Mouse (Mus musculus): ENCODE results near the gene Tsen2. TPM values are rescaled to one million over a fixed set of nuclear protein-coding genes. Genes with fewer than 3 reads are reported as not detected.

The Tsen2 gene
- polyA plus RNA-seq, 1 experiment: 21.4 TPM

DNA sequence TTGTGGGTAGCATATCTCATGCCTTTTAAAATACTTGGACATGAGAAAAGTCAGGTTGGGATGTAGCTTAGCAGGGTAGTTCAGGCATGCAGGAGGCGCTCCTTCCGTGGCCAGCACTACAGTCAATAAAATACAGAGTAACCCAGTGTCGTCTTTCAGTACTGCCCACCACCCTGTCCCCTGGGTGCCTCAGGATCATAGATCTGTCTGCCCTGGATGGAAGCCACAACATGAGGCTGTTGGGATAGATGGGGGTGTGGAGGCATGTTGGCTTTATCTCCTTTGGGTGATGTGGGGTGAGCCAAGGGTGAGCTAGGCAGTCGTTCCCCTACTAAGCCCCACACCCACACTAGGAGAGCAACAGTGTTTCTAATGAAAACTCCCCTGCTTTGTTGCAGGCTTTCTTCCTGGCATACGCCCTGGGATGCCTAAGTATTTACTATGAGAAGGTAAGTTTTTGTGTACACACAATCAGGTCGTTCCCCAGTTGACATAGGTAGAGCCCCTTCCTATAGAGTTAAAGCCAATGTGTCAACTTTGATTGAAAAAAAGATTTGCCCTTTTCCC is 21.1 kb downstream of the Tsen2 start:
- no peaks in the 10 kb centered on the region for H3K4me1 ChIP-seq (ENCODE audit: control insufficient read depth, insufficient read depth, low read length)
- H3K4me3 ChIP-seq (ENCODE audit: insufficient read depth, low read length): no peak overlapping the region
- no peak overlapping the region for H3K27ac ChIP-seq (ENCODE audit: insufficient read depth, low read length)
- TF ChIP-seq POLR2A (IDR thresholded peaks at IDR 0.05; ENCODE audit: extremely low read depth, insufficient read depth, low read length) (no peak), CTCF (IDR thresholded peaks at IDR 0.05; ENCODE audit: extremely low read depth, insufficient read depth, low read length) (no peak)

DNA sequence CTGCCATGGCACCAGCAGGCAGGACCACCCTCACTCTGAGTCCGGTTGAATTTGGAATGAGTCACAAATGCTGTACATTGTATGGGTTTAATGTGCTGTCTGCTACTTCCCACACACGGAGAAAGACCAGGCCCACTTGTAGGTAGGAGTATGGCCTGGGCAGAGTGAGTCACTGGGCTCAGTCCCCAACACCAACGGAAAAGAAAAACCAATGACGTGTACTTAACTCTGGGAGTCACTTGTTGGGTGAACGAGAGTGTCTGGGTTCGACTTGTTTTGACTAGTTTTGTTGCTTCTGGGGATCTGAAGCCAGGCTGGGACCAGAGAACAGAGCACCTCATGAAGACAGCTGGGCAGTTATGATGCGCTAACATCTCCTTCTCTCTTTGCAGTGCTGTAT is 29.7 kb downstream of the Tsen2 start:
- Histone ChIP-seq H3K27ac (ENCODE audit: insufficient read depth, low read length) (no peak overlapping the region), H3K4me1 (ENCODE audit: control insufficient read depth, insufficient read depth, low read length) (no peaks in the 10 kb centered on the region), H3K4me3 (ENCODE audit: insufficient read depth, low read length) (no peak overlapping the region)
- no peak for TF ChIP-seq CTCF (IDR thresholded peaks at IDR 0.05; ENCODE audit: extremely low read depth, insufficient read depth, low read length)
- TF ChIP-seq POLR2A (IDR thresholded peaks at IDR 0.05; ENCODE audit: extremely low read depth, insufficient read depth, low read length): no peak

DNA sequence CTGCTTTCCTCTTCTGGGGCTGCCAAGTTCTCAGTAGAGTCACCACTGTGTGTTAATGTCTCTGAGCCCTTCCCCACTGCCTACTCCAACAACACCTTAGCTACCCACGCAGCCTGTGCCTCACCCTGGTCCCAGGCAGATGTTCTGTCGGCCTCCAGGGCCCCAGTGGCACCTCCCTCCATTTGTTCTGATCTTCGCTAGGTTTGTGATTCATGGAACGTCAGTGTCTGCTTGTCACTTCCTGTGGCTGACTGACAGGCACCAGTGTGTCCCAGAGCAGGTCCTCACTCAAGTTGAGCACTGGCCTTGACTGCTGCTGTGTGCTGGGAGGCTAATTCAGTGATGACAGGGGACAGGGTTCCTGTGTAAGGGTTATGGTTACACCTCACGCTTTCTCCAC is 32.9 kb downstream of the Tsen2 start:
- Histone ChIP-seq H3K27ac (ENCODE audit: insufficient read depth, low read length) (no peak overlapping the region), H3K4me1 (ENCODE audit: control insufficient read depth, insufficient read depth, low read length) (no peaks in the 10 kb centered on the region), H3K4me3 (ENCODE audit: insufficient read depth, low read length) (no peak overlapping the region)
- TF ChIP-seq POLR2A (IDR thresholded peaks at IDR 0.05; ENCODE audit: extremely low read depth, insufficient read depth, low read length): no peak
- TF ChIP-seq CTCF (IDR thresholded peaks at IDR 0.05; ENCODE audit: extremely low read depth, insufficient read depth, low read length): no peak

DNA sequence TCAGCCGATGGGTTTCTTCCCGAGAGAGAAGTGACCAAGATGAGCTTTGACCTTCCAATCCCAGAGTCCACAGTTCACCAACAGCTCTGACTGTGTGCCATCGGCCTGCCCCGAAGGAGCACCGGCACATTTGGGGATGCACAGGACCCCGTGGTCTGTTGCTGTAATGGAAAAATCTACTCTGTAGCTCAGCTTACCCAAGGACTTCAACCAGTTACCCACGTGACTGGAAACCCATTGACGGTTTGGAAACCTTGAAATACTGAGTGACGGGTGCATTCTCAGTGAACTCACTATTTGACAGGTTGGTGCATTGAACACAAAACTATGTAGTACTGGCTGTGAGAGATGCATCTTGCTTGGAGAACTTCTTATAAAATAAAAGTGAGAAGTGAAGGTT is 33.5 kb downstream of the Tsen2 start:
- H3K4me3 ChIP-seq (ENCODE audit: insufficient read depth, low read length): no peak overlapping the region
- no peak overlapping the region for H3K27ac ChIP-seq (ENCODE audit: insufficient read depth, low read length)
- TF ChIP-seq CTCF (IDR thresholded peaks at IDR 0.05; ENCODE audit: extremely low read depth, insufficient read depth, low read length): no peak
- no peak for TF ChIP-seq POLR2A (IDR thresholded peaks at IDR 0.05; ENCODE audit: extremely low read depth, insufficient read depth, low read length)
- H3K4me1 ChIP-seq (ENCODE audit: control insufficient read depth, insufficient read depth, low read length): no peaks in the 10 kb centered on the region

DNA sequence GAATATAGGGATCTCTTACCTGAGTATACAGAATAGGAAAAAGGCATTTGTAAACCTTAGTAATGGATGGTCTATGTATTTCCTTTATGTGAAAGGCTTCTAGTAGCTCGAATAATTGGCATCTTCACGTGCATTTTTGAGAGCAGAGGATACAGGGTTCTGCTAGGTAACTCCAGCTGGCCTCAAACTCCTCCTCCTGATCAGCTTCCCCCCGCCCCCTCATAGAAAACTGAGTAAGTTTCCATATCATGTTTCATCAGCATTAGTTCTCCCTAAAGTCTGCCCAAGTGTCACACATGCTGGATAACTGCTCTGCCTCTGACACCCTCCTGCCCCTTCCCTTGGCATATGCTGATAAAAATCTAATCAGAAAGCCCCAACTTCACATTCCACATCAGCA is 36.3 kb downstream of the Tsen2 start:
- H3K4me3 ChIP-seq (ENCODE audit: insufficient read depth, low read length): no peak overlapping the region
- TF ChIP-seq CTCF (IDR thresholded peaks at IDR 0.05; ENCODE audit: extremely low read depth, insufficient read depth, low read length) (no peak), POLR2A (IDR thresholded peaks at IDR 0.05; ENCODE audit: extremely low read depth, insufficient read depth, low read length) (no peak)
- H3K27ac ChIP-seq (ENCODE audit: insufficient read depth, low read length): no peak overlapping the region
- H3K4me1 ChIP-seq (ENCODE audit: control insufficient read depth, insufficient read depth, low read length): no peaks in the 10 kb centered on the region

DNA sequence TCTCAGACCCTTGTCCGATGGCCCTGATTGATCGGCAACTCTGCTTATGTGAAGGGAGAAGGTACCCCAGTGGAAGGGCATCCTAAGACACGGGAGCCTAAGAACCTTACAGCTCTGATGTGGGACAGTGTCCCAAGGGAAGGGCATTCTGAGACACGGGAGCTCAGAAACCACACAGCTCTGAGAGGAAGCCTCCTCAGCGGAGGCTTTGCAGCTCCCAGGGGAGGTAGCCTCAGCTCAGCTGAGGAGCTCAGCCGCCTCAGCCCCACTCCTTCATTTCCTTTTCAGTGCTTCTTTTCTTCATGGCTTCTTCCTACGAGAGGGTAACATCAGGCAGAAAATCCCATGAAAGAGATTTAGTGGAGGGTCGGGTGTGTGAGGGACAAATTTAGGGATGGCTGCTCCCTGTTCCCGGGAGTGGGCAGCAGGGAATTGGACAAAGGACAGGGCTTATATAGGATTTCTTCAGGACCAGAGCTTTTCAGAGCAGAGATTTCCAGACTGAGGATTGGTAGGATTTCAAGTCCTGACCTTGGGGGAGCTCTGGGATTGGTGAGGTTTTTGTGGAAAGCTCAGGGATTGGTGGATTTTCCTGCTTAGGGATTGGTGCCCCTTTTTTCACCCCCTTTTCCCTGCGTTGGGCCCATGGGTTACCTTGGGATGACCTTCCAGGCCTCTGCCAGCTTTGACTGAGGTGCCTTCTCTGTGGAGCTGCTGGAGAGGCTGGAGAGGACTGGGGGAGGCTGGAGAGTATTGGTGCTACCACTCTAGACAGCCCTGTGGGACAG is 38.1 kb downstream of the Tsen2 start:
- TF ChIP-seq CTCF (IDR thresholded peaks at IDR 0.05; ENCODE audit: extremely low read depth, insufficient read depth, low read length) (no peak), POLR2A (IDR thresholded peaks at IDR 0.05; ENCODE audit: extremely low read depth, insufficient read depth, low read length) (no peak)
- H3K27ac ChIP-seq (ENCODE audit: insufficient read depth, low read length): no peak overlapping the region
- no peak overlapping the region for H3K4me3 ChIP-seq (ENCODE audit: insufficient read depth, low read length)
- no peaks in the 10 kb centered on the region for H3K4me1 ChIP-seq (ENCODE audit: control insufficient read depth, insufficient read depth, low read length)

DNA sequence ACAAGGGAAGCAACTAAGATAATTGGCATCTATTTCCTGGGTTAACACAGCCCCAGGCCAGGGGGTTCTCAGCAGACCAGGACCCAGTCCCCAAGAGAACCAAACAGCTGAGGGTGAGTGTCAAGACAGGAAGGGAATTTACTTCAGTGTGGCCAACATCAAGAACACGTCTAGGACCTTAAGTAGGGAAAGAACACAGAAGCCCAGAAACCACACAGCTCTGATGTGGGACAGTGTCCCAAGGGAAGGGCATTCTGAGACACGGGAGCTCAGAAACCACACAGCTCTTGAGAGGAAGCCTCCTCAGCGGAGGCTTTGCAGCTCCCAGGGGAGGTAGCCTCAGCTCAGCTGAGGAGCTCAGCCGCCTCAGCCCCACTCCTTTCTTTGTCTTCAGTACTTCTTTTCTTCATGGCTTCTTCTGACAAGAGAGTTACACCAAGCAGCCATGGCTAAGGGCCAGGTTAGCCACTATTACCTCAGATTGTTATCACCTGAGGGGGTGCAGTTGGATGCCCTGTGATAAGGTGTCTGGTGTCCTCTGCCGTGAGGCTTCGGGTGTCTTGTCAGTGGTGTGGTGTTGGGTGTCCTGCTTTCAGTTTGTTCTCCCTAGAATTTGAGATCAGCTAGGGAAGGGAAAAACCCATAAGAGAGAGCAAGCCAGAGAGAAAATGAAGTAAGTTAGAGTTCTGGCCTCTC is 39.1 kb downstream of the Tsen2 start:
- Histone ChIP-seq H3K27ac (ENCODE audit: insufficient read depth, low read length) (no peak overlapping the region), H3K4me3 (ENCODE audit: insufficient read depth, low read length) (no peak overlapping the region), H3K4me1 (ENCODE audit: control insufficient read depth, insufficient read depth, low read length) (no peaks in the 10 kb centered on the region)
- TF ChIP-seq CTCF (IDR thresholded peaks at IDR 0.05; ENCODE audit: extremely low read depth, insufficient read depth, low read length): no peak
- no peak for TF ChIP-seq POLR2A (IDR thresholded peaks at IDR 0.05; ENCODE audit: extremely low read depth, insufficient read depth, low read length)

DNA sequence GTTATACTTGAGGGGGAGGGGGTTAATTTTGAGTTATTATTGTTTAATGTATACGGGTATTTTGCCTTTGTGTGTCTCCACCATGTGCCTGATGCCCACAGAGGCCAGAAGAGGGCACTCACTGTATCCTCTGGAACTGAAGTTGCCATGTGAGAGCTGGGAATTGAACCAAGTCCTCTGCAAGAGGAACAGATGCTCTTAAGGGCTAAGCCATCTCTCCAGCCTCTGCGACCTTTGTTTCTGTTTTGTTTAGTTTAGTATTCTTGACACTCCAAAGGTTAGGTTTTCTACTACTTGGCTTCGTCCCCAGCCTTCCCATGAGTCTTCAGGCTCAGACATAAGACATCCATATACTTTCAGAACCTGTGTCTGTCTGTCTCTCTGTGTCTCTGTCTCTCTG is 39.7 kb downstream of the Tsen2 start:
- TF ChIP-seq POLR2A (IDR thresholded peaks at IDR 0.05; ENCODE audit: extremely low read depth, insufficient read depth, low read length): no peak
- no peak for TF ChIP-seq CTCF (IDR thresholded peaks at IDR 0.05; ENCODE audit: extremely low read depth, insufficient read depth, low read length)

DNA sequence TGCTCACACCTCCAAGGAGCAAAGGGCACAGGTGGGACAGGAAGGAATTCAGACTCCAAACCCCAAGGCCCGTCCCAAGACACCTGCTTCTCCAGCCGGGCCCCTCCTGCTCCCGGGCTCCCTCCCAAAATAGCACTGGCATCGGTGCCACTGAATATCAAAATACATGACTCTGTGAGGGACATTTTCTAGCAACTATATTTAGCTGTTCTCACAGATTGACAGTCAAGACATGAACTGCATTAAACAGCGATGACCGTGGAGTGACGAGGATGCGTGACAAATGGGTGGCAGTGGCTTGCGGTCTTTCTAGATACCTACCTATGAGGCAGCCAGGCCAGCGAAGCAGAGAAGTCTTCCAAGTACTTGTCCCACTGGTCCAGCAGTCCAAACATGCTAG is 41.9 kb downstream of the Tsen2 start:
- Histone ChIP-seq H3K4me1 (ENCODE audit: control insufficient read depth, insufficient read depth, low read length) (no peaks in the 10 kb centered on the region), H3K27ac (ENCODE audit: insufficient read depth, low read length) (no peak overlapping the region), H3K4me3 (ENCODE audit: insufficient read depth, low read length) (no peak overlapping the region)
- TF ChIP-seq CTCF (IDR thresholded peaks at IDR 0.05; ENCODE audit: extremely low read depth, insufficient read depth, low read length) (no peak), POLR2A (IDR thresholded peaks at IDR 0.05; ENCODE audit: extremely low read depth, insufficient read depth, low read length) (no peak)

More for the DNA sequence above, 39.7 kb downstream of the Tsen2 start:
- no peak overlapping the region for H3K27ac ChIP-seq (ENCODE audit: insufficient read depth, low read length)
- H3K4me1 ChIP-seq (ENCODE audit: control insufficient read depth, insufficient read depth, low read length): no peaks in the 10 kb centered on the region
- no peak overlapping the region for H3K4me3 ChIP-seq (ENCODE audit: insufficient read depth, low read length)
